Mouse (Mus musculus) CD4-positive, CD25-positive, alpha-beta regulatory T cell, adult 2 months (primary cell): ENCODE measurements around the gene Nat14.

ENCODE experiments used
- DNase-seq: peaks from one replicate; pipeline ENCODE4 v3.0.0-alpha.2; 2012; ENCODE audit warnings: low read depth, low spot score

The Nat14 gene

GRCm38 (mm10) chr7:4947855-4948254 is 26.0 kb downstream of the Nat14 start:
- DNase-seq, result no peak

- DNase-seq, result peak; percentile 52
Observed at GRCm38 (mm10) chr7:4948386-4948785, 26.6 kb downstream of the Nat14 start.

- DNase-seq, result no peak
Observed at GRCm38 (mm10) chr7:4950561-4951342, 28.9 kb downstream of the Nat14 start.

GRCm38 (mm10) chr7:4953815-4954445 is 32.1 kb downstream of the Nat14 start:
- no peak for DNase-seq

GRCm38 (mm10) chr7:4957361-4957760 is 35.5 kb downstream of the Nat14 start:
- DNase-seq, result no peak

GRCm38 (mm10) chr7:4963527-4963926 is 41.7 kb downstream of the Nat14 start:
- no peak for DNase-seq

- DNase-seq, result peak; percentile 81
Observed at GRCm38 (mm10) chr7:4964272-4964671, 42.4 kb downstream of the Nat14 start, which contains the start of gene Sbk2. Gene Sbk2, minus strand, starts transcription at chr7:4964406.

GRCm38 (mm10) chr7:4964988-4965387 is 43.2 kb downstream of the Nat14 start:
- DNase-seq, result no peak

- no peak for DNase-seq
Observed at GRCm38 (mm10) chr7:4971068-4971467, 49.2 kb downstream of the Nat14 start, which contains the start of gene Sbk3. Gene Sbk3, minus strand, starts transcription at chr7:4971168.

- no peak for DNase-seq
Observed at GRCm38 (mm10) chr7:4971710-4972109, 49.9 kb downstream of the Nat14 start.

- no peak for DNase-seq
Observed at GRCm38 (mm10) chr7:4972321-4973047, 50.7 kb downstream of the Nat14 start.
